Mouse (Mus musculus) megakaryocyte-erythroid progenitor cell, adult 5-6 weeks (primary cell): ENCODE data around the gene Wwox. TPM values are rescaled to one million over a fixed set of nuclear protein-coding genes. Genes with fewer than 3 reads are reported as not detected.

Experiments
- ATAC-seq: replicated peaks from 2 replicates; pipeline ENCODE4 v1.8.0; 2016; ENCODE audit warnings: mild to moderate bottlenecking, inconsistent platforms; ENCODE audit not compliant: severe bottlenecking, poor library complexity, low FRiP score, low TSS enrichment
- total RNA-seq, 2 experiments: library from RNA; stranded (forward) in 1 of 2; stranded (reverse) in 1 of 2; fragments of 200-1000, 215-1000 nt in 1 of 2; fragments of >200 nt in 1 of 2; fragmentation: Nextera tagmentation in 1 of 2; gene quantifications; 2 replicates each; pipeline ENCODE4 v1.2.3; 2014 to 2017

The Wwox gene
- total RNA-seq, 2 experiments from 2014 or later = 8.5 to 28.7 TPM

DNA sequence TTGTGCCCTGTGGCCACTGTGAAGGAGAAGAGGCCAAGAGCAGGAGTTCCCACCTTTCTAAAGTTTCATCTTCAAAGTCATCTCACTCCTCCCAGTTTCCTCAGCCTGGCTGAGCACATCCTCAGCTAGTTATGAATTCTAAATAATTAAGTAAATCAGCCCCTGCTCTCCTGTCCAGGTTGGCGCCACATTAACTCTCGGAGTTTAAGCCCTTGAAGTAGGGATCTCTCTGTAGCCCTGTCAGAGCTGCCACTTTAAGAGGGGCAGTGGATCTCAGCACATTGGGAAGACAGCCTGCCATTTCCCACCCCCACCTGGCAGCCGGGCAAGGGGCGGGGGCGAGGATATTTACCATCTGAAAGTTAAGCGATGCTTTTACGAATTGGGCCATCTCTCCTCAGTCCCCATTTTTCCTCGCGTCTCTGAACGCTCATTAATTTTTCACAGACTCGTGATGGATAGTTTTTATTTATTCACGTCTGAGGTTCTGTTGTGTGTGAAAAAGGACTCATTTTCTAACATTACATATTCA lies 150.9 kb downstream of the Wwox start:
- ATAC-seq = no peak

DNA sequence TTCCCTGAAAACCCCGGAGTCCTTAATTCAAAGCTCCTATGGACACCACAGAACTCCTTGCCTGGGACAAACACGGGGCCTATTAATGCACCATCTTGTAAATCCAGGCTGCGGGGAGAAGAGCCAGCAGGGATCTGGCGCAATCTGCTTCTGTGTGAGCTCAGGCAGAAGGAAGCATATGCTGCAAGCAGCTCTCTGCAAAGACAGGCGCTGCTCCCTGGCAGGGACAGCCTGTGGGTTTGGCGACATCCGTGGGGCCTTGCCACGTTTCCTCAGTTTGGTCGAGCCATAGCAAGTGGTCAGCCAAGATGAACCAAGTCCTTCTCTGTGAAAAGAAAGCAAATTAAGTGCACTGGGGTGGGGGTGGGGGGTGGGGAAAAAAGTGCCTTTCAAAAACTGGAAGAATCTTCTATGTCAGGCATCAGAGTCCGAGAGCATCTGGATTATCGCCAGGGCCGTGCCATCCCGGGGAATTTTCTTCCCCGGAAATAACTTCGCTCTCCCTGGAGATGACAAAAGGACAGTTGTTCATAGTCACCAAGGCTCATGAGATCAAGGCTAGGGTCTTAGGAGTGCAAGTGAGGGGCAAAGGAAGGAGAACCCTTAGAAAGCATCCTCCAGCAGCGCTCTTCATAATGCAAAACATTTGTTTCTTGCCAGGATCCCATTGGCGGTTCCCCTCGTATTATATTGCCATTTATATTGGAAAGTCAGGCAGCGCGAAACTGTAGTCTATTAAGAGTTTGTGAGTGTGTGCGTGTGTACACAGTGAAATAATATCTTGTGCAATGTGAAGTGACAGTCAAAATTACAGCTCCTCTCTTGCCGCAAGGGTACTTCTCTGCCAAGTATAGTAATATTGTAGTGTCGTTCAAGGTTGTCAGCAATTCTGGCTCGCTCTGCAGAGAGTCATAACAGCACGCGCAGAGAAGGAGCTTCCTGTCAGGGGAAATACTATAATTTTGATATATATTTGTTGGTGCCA lies 152.1 kb downstream of the Wwox start:
- ATAC-seq = no peak

DNA sequence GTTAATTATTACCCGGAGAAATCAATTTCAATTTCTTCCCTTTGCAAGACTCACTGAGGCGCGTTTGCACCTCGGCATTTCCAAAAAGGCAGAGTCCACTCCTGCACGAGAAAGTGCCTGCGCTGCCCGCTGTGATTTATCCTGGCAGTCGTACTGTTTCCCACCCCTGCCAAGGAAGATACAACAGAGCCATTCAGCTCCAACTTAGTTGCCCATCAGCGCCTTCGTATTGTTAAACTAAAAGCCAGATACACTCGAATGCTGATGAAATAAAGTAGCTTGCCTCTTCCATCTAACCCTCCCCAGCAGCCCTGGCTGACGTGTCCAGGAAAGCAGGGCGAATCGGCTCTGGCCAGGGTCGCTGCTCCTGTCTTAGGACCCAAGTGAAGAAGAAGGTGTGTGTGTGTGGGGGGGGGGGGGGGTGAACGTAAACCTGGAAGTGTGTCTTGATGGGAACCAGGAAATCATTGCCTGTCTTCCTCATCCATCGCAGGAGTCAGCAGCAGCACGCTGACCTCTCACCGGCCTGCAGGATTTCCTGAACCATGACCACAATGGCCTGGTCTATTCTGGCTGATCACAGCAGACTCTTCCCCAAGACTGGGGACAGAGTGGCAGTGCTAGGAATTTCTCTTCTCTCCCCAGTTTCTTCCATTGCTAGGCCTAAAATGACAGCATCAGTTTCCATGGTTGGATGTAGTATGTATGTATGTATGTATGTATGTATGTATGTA lies 154.1 kb downstream of the Wwox start:
- no peak for ATAC-seq

DNA sequence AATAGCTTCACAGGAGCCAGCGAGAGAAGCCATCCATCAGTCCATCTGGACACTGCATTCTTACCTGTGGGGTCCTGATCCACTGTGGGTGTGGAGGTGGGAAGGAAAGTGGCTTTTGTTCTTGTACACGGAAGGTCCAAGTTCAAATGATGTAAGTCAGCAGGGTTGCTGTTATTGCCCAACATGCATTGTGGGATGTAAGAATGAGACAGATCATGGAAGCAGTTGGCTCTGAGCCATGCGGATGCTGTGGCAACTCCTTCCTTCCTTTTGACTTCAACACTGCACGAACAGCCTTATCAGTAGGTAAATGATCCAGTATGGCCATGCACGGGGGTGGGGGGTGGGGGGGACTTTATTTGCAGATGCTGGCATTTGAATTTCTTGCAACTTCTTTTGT lies 155.4 kb downstream of the Wwox start:
- ATAC-seq = no peak

DNA sequence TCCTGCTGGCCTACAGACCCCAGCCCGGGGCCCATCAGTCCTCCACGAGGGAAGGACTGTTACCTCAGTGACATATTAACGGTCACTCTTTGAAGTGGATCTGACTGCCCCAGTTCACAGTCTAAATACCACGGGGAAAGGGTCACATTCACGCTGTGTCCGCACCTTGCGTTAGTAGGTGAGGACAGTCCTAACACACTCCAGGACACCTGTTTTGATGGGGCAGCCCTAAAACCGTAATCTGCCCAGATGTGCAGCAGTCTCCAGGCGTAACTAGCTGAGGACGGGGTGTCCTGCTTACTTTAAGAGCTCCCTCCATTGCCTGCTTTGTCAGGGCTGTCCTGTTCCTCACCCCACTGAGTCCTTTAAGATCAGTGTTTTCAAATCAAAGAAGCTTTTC lies 160.1 kb downstream of the Wwox start:
- no peak for ATAC-seq

DNA sequence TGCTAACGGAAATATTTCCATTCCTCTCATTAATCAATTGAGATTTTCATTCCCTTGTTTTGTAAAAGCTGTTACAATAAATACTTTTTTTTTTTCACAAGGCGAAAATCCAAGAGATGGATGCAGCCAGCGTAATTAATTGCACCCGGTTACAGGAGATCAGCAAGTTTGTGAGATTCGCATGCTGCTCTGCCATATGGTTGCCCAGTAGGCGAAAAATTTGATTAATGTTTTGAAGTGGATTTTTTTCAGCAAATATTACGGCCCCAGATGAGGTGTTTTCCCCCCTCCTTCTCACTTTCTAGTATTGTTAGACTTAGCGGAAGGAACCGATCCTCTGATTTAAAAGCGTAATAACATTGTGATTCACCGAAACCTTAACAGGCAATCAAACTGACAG lies 160.7 kb downstream of the Wwox start:
- ATAC-seq = no peak

DNA sequence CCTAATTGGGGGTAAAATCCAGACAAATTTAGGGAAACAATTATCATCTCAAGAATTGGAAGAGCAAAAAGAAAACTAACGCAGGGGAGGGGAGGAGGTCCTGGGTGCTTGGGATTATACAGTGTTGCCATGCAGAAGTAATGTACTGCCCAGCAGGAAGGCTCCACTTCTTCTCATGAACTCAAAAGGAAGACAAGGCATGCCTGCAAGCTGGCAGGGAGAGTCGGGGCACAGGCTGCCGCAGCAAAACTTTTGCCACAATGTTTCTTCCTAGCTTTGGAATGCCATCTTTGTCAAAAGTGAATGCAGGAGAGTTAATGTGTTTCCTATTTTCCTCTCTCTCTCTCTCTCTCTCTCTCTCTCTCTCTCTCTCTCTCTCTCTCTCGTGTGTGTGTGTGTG lies 163.6 kb downstream of the Wwox start:
- no peak for ATAC-seq

DNA sequence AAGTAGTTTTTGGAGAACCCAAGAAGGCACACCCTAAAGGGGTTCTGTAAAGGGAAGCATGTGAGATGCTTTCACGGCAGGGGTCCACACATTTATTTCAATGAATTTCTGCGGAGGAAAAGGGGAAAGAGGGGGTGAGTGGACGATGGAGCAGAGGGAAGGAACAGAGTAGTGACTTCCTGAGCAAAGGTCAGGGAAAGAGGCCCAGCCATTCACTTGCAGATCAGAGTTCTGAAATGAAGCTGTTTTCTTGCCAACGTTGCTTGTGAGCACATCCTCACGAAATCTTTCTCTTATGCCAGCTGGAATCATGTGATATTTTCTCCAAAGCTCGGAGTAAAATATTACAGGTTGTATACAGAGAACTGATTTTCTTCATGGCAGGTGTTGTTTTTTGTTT lies 164.1 kb downstream of the Wwox start:
- ATAC-seq = no peak

DNA sequence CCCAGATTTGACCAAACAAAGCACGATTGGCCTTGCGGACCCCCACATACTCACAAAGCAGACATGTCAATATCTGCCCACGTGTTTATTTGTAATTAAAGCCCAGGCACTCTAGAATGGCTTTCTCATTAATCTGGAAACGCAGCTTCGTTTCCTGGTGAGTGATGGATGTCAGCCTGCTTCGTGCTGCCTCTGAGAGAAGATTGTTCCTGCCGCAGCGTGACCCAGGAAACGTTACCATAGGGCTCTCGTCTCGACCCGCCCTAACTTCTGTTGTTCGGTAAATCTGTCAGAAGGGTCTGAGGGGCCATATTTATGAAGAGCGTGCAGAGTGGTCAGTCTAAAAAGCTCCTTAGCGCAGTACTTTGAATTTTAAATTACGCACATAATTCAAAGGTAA lies 164.9 kb downstream of the Wwox start:
- no peak for ATAC-seq

DNA sequence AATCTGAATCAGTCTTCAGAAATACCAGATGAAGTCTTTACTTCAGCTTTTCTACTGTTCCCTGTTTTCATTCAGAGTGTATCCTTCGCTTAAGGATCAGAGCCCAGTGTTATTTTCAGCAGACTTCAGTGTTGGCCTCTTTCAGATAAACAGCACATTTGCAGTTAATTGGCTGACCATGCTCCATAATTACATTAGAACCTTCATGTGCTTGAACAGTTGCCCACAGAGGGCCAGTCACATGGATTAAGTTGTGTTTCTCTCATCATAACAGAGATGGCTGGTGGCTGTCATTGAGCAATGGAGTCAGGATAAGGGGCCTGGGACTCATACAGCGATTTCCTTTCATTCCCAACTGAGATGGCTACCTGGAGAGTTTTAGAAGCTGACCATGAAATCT lies 166.2 kb downstream of the Wwox start:
- ATAC-seq = no peak

DNA sequence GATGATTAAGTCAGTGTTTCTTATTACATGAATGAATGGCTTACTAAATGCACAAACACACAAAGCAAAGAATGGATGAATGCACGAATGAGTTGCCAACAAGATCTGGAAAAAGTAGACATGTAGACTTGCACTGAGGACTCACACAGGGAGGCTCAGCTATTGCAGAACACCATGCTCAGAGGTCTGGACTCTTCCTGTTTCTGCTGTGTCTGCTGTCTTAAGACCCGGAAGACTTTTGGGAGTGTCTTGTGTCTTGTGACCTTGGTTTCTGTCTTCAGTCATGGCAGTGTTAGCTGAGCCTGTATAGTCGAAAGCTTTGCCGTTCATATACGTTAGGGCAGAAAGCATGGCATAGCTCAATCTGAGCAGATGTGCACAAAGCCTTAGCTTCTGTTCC lies 169.9 kb downstream of the Wwox start:
- no peak for ATAC-seq

DNA sequence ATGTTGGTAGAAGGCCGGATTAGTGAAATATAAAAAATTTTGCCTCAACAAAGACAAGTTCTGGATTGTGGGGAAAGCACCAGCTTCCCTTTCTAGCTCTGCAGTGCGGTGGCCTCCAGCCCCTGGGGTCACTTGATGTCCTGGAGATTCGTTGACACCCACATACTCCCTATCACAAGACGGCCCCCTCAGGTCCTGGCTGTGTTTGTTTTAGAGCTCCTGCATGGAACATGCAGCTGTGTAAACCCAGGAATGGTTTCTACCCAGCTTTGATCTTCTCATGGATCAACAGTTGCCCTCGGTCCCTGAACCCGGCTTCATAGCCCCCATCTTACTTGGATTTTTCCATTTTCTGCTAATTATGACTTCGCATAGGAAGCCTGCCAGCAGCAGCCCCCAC lies 171.6 kb downstream of the Wwox start:
- ATAC-seq = no peak

DNA sequence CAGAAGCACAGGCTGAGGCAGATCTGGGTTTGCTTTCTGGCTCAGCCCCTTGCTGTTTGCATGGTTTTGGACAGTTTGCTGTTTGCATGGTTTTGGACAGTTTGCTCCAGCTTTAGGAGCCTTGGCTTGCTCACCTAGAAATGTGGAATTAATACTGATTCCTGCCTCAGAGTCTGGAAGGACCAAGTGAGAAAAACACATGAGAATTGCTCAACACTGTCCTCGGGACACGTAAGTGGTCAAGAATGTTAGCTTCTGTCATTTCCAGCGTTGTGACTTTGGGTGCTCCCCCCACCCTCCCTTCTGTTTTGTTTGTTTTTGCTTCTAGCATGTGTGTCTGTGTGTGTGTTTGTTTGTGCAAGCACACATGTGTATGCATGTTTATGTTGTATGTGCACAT lies 172.6 kb downstream of the Wwox start:
- no peak for ATAC-seq

DNA sequence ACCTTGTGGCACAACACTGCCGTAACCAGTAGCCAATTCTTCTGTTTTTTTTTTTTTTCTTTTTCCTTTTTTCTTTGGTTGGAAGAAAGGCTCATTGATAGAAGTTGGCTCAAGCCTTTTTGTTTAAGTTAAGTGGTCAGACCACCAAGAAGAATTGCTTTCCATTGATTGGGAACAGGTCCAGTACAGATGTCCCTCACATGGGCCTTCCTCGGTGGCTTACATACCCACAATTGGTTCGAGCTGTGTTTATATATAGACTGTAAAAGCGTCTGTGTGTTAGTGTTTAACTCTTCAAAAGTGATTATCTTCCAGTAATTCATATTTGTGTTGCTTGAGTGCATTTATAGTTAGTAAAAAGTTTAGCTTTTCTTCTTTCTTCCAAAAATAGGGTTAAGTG lies 176.0 kb downstream of the Wwox start:
- ATAC-seq = no peak

DNA sequence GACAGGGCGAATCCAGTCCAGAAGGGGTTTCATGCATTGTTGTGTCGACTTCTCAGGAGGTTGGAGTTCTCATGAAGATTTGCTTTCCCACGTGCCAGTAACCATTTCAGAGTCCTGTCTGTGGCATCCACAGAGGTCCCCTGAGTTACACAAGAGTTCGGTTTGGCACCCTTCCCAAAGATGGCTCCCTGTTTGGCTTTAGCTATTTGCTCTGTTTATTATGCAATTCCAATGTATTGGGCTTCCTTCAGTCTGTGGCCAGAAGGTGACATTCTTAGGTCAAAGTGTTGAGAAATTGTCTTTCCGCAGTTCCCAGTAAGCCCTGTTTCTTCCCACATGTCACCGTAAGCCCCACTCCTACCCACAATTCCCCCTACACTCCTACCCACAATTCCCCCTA lies 176.5 kb downstream of the Wwox start:
- ATAC-seq = no peak

DNA sequence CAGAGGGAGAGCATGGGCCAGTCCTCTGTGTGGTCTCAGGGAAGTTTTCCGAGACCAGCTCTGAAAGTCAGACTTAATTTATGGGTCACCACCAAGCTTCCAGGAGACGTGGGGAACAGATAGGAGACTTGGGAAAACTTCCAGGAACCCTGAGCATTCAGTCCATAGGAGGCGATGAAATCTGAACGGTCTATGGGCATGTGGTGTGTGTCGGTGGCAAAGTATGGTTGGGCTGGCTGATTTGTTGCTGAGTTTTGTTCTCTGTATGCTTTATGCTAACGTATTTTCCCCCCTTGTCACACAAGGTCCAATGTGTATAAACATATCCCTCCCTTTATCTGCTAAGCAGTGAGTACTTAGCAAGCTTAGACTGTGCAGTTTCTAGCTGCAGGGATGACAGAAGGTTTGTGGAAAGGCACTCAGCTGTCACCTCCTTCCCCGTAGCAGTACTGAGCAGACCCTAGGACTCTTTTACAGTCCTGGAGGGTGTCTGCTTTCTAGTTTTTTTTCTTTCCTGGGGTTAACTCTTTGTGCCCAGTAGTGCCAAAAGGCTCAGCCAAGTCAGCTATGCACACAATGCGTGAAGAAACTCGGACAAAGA lies 179.6 kb downstream of the Wwox start:
- ATAC-seq = no peak

DNA sequence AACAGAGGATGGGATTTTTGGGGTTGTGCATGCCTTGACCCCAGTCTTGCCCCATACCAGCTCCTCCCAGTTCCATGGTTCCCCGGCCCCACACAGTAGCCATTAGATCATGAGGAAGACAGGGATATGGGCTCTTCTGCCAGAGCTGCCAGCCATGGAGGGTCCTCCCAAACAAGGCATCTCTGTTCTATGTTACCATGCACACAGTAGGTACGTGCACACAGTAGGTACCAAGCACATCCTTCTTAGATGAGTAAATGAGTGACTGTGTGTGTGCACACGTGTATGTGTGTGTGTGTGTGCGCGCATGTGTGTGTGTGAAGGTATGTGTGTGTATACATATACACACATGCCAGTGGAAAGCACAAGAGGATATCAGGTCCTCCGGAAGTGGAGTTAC lies 185.9 kb downstream of the Wwox start:
- no peak for ATAC-seq

DNA sequence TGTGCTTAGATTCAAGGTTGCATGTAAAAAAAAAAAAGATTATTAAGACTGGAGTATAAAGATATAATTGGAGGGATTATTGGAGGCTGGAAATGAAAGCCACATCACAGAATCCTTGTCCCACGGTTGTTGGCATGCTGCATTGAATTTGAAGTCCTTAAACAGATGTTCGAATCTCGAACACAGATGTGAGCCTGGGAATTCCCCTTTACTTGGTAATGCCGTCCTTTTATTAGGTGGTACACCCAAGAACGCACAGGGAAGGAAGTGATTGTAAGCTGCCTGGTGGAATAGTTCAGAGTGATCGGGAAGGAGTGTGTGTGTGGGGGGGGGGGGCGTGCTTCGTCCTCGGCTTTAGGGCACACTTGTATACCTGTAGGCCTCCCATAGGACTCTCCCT lies 187.4 kb downstream of the Wwox start:
- ATAC-seq = no peak

DNA sequence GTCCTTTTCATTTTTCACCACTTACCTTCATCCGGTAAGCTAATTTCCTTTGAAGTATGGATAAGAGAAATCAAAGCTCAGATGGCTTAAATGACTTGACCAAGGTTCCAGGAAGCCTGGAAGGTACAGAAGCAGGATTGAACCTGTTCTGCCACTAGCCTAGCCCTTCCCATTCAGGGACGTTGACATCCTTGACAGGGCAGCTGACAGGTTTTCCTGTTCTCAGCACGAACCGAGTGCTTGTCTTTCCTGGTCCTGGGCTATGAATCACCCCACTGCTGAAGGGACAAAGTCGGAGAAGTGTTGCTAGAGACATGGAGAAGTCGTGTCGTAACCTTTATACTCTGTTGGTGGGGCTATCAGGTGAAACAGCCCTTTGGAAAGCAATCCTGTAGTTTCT lies 190.3 kb downstream of the Wwox start:
- no peak for ATAC-seq

DNA sequence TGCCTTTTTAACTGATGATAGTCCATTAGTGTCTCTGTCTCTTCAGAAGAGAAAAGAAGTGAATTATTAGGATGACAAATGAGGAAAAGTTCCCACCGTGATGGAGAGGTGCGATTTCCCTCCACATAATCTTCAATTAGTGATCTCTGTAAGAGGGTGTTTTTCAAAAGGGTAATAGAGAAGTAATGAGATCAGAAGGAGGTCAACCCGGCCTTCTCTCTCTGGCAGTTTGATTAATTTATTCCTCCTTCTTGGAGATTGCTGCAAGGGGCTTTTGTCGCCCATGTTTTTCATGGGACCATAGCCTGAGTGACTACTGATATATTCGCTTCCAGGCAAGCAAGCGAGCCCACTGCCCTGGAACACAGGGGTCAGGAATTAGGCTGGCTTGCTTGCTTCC lies 191.6 kb downstream of the Wwox start:
- ATAC-seq = no peak
